Mouse (Mus musculus) embryonic fibroblast, embryonic 13.5 days (primary cell): ENCODE measurements at regions not wholly inside any gene's neighbourhood (a gene's known extent, or its start where the extent isn't known, plus 50 kb on each side); places are given as distances from the start of the nearest gene placed in this dataset.

Source experiments
- CTCF ChIP-seq: IDR thresholded peaks from 2 replicates; pipeline ENCODE4 v1.5.1; 2011; ENCODE audit warnings: mild to moderate bottlenecking, control low read depth, low read length, moderate library complexity, borderline replicate concordance; ENCODE audit not compliant: insufficient read depth
- POLR2A ChIP-seq: IDR thresholded peaks from 2 replicates; pipeline ENCODE4 v1.6.1; 2011; ENCODE audit warnings: low read depth, mild to moderate bottlenecking, control low read depth, low read length, moderate library complexity

DNA sequence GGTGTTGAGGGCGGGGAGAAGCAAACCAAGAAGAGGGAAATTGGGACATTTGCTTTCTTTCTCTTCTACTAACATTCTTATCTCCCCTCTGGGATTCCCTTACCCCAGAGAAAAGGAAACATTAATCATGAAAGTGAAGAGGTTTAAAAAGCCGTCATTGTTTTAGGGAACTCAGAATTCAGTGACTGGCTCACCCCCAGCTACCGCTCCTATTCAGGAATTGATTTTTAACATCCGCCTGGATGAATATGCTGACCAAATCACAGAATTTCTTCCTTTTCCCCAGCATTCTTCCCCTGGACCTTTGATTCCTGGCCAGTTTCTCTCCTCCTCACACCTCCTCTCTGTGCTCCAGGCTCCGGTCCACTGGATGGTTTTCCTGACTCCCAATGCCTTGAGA is 211.2 kb downstream of the Alg10b start:
- TF ChIP-seq POLR2A (no peak), CTCF (no peak)
